Mouse (Mus musculus): ENCODE measurements at regions not wholly inside any gene's neighbourhood (a gene's known extent, or its start where the extent isn't known, plus 50 kb on each side); places are given as distances from the start of the nearest gene placed in this dataset.
A peak's percentile ranks its signal among the peaks of the same experiment; 100 is the strongest.
"Not testable (repeated sequence)": the region's sequence is repeated elsewhere in the genome, so short reads cannot be mapped to it uniquely, and the experiment has no call there.

DNA sequence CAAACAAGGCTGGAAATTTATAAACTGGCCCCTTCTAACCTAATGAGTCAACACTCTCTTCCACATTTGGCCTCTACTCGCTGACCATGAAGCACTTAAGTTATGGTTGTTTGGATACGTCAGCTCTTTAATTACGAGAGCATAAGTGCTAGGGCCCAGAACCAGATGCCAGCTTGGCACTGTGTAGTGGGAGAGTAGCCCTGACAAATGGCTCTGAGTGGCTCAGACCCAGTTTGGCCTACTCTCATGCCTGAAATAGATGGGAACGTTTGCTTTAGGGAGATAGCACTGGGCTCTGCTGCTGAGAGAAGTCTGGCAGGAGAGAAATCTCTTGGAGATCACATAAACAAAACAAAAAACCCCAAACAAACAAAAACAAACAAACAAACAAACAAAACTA lies 278.5 kb upstream of the Ubash3b start:
- no peak for DNase-seq (ENCODE audit: low spot score)

DNA sequence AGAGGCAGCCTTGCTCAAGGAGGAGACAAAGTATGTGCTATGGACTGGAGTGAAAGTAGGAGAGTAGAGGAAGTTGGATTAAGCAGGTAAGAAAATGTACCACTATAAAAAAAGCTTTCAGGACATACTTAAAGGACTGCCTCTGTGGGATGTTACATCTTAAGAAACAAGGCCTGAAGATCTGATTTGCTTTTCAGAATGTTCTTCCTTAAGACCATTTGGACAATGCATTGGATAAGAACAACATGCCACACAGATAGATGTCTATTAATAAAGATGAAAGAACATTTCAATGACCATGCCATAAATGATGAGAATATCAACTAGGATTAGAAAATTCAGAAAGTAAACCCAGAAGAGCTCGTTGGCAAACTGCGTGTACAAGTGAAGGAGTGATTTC lies 276.6 kb upstream of the Ubash3b start:
- no peak for DNase-seq (ENCODE audit: low spot score)

DNA sequence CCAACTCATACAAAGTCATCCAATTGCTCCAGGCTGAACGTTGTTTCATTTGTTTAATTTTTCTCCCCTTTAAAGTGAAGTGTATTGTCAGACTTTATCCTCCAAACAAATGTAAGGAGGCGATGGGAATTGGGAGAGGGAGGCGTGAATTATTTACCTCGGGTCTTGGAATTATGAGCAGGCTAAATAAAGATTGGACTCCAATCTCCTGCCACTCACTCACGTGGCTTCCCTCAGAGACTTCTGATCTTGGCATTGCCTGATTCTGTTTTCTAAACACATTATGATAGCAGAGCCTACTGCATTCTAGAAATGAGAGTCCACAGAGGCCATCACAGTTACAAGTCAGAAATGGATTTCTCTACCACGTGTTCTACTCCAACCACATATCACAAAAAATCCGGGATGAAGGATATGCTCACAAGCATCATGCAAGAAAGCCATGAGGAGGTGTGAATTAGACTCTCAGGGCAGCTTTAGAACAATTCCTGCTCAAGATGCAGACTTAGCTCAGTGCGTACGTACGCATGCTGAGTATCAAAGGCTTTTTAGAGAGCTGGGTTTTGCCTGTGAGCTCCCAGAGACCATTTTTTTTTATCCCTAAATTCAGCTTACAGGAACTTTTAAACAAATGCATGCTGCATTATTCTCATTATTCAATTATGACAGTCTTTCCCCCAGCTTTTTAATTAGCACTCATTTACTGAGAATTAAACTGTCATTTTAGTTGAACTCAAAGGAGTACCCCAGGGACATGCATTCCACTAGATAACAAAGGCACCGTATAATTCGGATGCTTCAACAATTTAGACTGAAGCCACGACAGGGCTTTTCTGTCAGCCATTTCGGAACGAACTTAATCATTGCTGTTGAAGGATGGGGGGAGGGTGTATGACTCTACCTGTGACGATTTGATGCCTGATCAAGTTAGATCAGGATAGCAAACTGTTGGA lies 269.2 kb upstream of the Ubash3b start:
- no peak for DNase-seq (ENCODE audit: low spot score)

DNA sequence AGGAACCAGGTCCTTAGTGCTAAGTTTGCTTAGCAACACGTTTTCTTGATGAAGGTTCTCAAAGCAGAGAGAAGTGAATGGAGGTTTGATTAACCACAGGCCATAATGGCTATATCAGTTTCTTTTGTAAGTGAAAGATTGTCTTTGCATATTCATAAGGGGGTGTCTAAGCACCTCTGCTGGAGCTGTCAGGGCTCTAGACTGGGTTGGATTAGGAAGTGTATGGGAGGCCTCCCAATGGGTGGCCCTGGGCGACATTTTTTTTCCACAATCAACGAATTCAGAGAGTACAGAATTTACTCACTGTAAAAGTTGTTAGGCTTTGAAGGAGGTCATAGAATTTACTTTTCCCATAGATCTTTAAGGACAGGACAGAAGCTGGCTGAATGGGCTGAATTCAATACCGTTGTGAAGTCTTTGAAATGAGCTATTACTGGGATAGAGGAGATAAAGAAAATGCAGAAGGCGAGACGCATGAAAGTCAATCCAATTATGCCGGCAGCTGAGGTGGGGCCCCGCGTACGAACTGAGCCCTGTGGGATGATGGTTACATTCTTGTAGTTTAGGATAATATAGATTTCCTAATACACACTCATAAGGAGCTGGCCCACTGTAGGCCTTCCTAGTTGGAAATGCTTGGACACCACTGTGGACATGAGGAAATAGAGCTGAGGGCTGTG lies 268.4 kb upstream of the Ubash3b start:
- no peak for DNase-seq (ENCODE audit: low spot score)

DNA sequence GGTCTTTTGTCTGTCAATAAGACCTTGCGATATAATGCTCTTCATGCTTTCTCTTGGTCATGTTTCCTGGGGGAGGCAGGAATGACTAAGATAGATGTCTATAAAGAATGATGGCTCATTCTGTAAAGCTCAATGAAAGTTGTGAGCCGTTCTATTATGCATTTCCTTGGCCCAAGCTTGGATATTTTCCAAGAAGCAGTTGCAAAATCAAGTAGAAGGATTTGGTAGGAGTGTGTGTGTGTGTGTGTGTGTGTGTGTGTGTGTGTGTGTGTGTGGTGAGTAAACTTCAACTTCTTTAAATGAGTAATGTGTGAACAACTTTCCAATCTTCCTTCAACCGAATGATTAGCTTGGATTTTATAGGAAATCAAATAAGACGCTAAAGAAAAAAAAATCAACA lies 267.7 kb upstream of the Ubash3b start:
- DNase-seq (ENCODE audit: low spot score): no peak

DNA sequence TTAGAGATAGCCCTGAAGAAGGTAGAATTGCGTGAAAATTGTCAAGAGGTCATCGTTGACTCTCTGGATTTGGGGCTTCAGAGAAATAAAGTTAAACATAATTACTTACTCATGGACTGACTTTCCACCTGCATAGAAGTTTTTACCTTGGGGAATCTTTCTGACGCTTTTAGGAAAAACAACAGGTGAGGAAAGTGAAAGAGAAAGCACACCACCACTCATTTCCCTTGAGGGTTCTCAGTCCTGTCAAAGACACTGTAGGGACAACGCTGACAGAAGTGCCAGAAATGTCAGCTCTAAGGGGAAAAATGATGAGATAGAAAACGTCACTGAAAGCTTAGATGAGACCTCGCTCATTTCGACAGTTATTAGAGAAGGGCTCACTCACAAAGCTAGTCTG lies 265.2 kb upstream of the Ubash3b start:
- no peak for DNase-seq (ENCODE audit: low spot score)

DNA sequence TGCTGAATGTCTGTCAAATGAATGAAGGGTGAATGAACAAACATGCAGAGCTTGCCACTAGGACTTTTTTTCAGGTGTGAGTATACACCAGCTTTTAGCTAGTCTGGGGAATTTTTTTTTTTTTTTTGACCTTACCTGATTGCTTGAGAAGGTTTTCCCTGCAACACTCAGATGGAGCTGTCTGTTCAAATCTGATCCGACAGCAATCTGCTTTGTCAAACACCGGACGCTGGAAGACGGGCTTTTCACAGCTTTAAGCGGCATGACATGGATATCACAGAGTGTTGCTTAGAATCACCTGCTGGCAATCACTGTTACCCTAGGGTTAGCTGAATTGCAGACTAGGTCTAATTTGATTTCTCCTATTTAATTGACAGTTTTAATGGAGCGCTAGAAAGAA lies 263.7 kb upstream of the Ubash3b start:
- DNase-seq (ENCODE audit: low spot score): no peak

DNA sequence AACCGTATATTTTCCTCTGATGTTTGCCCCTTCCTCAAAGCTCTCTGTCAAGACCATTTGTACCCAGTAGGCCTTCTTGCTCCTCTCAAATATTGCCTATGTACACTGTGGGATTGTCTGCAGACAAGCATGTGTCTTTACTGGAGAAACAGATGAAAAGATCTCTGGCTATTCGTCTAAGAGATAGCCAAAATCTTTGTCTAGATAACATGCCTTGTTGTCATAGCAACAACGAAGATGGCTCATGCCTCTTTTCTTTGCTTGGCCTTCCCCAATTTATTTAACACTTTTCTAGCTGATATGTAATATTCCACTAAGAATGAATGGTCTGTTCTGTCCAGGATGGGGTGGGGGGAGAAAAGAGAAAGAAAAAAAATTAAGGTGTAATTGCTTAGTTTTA lies 252.3 kb upstream of the Ubash3b start:
- DNase-seq (ENCODE audit: low spot score): no peak

DNA sequence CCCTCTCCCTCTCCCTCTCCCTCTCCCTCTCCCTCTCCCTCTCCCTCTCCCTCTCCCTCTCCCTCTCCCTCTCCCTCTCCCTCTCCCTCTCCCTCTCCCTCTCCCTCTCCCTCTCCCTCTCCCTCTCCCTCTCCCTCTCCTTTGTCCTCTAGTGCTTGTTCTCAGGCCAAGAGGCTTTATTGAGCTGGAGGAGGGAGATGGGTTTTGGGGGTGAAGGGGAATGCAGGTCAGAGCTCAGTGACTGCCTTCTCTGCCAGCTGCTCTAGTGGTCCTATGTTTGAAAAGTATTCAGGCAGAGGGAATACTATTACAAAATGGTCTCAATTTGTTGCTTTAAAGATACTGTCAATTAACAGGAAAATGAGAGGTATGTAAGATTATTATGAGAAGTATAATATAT lies 251.6 kb upstream of the Ubash3b start:
- not testable (repeated sequence) for DNase-seq (ENCODE audit: low spot score)

DNA sequence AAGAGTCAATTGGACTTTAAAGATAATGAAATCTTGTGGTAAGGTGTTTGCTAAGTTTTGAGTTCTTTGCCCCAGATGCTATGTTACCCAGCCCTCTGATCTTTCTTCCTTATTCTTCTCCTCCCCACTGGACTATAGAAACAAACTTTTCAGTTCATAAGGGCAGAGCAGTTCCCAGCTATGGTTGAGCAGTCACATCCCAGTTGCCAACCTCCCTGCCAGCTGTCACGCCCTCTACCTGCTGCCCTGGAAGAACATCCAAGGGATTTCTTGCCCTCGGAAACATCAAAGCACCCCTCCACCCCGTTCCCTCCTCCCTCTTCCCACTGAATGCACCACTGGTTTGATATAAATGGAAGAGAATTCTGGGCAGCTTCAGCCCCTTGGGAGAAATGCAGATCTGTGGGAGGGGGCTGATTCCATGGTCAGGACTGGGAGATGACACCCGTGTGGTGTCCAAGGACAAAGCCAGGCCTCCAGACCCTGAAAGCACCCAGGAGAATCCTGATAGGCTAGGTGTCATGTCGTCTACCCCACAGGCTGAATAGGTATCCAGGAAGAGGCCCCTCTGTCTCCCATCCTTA lies 250.8 kb upstream of the Ubash3b start:
- no peak for DNase-seq (ENCODE audit: low spot score)

DNA sequence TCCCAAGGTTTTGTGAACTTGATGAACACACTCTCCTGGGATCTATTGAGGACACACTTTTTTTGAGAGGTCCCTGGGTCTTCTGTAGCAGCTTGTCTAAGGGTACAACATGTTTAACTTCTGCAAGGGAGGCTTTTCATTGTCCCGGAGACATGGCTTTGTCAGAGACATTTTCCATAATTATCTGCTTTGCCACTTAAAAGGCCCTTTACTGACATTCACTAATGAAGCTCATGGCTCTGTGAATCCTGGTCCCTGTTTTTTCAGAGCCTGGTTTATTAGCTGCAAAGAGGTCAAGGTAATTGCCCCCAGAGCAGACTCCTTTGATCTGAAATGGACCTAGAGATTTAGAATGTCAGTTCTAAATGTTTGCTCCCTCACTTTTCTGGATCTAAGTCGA lies 246.8 kb upstream of the Ubash3b start:
- no peak for DNase-seq (ENCODE audit: low spot score)

DNA sequence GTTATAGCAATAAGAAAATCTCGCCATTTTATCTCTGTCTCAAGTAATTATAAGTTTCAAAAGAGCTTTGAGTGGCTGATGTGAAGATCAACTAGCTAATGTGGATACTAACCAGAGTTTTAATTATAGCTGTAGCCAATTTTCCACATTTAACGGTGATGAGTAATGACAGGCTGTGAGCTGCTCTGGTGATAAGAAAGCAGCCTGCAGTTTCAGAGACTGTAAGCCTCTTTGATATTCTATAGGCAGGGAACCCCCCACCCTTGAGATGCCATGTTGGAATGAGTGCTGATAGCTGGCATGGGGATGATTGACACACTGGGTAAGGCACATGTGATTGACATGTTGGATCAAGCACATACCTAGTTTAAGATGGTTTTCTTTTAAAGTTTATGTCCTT lies 245.6 kb upstream of the Ubash3b start:
- no peak for DNase-seq (ENCODE audit: low spot score)

DNA sequence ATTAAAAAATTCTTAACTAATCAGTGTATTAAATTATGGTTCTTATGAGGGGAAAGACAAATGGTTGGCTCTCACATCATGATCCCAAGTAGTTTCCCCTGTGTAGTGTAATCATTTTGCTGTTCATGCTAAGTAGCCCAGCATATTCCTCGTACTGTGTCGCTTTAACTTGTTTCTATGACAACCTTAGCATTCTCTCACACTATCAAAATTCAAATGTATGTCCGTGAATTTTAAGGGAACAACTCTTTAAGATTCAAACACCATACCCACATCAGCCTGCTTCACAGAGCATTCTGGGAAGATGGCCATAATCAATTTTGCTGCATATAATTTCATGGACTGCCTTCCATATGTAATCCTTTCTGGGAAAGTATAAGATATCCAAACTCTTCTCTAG lies 241.4 kb upstream of the Ubash3b start:
- DNase-seq (ENCODE audit: low spot score): no peak

DNA sequence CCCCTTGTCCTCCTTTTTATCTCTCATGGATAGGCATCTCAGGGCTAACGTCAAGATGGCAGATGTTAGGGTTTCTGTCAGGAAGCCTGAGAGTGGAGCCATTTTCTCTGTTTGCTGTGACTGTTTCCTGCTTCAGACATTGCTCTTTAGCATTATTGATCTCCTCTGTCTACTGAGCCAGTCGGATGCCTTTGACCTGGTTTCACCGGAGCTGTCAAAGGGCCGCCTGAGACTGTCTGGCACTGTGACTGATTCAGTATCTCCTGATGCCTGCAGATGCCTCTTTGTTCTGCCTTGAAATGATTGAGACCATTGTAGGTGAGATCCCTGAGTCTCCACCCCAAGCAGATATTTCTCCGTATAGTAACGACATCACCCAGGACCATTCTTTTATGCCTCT lies 239.5 kb upstream of the Ubash3b start:
- no peak for DNase-seq (ENCODE audit: low spot score)

DNA sequence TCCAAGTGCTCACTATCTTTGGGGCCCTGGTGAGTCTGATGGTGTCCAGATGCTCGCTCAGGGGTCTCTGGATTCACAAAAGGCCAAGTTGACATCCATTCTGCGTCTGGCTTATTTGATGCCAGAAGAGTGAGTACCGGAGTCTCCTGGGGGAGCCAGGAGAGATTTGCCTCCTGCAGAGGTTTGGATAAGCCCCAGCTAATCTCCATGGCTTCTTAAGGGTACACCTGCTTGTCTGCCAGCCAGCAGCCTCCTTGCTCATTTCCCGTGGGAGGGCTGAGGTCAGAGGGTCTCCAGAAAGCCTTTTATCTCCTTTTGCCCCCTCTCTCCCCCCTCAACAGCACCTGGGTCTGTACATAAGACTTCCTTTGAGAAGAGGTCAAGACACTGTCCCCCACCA lies 234.0 kb upstream of the Ubash3b start:
- DNase-seq (ENCODE audit: low spot score): no peak

DNA sequence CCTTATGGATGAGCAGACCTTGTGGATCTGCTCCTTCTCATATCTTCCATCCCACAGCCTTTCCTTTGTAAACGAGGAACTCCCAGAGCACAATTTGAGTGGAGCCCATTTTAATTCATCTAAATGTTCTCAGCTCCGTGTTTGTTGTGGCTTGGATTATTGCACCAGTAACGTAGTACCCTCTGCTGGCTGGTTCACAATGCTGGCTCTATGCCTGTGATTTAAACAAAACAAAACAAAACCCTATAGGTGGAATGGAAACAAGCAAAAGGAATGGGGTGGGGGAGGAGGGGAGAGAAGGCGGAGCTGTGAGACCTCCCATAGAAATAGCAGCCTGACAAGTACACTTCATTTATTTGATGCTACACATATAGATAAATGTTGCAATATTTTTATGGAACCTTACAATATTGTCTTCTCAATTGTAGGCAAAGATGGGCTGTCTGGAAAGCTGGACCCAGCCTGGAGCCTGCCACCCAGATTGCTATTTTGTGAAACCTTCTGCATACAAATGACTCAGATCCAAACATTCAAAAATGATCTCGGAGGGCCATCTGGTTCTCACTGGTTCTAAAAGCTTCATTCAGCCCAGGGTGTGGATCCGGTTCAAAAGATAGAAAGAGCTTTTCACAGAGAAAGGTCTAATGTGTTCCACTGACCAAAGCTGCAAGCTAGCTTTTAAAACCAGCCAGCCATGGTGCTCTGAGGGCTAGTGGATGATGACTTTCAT lies 230.3 kb upstream of the Ubash3b start:
- DNase-seq (ENCODE audit: low spot score): peak; percentile 39

DNA sequence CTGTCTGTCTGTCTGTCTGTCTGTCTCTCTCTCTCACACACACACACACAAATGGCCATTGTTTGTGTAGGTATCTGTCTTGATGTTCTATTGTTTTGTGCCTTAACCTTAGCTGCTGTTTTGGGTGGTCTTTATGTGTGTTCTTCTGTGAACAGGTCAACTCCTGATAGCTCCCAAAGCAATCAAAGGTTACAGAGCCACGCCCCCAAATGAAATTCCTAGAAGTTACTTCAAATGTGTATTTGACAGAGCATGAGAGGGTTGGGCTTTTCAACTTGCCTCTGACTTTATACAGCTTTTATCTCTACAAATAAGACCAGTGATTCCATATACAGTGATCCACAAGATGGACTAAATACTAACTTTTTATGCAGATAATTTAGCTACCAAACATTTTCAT lies 217.8 kb upstream of the Ubash3b start:
- DNase-seq (ENCODE audit: low spot score): no peak

DNA sequence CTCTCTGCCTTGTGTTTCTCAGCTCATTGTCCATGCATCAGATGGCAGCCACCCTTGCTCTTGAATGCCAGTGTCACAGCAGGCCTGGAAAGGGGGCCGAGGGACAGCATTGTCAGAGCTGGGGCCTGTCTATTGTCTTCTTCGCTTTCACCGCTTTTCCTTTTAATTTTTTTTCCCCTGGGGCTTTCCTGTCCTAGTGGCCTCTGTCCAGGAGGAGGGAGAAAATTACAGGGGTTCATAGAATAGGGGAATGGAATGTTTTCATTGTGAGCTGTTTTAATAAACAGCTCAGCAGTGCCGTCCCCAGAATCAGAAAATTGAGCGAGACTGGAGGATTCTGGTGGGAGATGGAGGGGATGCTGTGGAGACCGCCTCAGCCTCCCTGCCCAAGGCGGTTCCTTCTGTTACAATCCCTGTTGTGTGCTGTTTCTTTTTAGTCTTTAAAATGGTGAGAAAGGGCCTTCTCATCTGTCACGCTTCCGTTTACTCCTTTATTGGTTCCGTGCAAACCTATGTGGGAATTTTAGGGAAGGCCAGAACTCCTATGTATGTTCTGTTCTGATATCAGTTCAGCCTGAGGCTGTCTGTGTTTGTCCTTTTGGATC lies 217.2 kb upstream of the Ubash3b start:
- no peak for DNase-seq (ENCODE audit: low spot score)

DNA sequence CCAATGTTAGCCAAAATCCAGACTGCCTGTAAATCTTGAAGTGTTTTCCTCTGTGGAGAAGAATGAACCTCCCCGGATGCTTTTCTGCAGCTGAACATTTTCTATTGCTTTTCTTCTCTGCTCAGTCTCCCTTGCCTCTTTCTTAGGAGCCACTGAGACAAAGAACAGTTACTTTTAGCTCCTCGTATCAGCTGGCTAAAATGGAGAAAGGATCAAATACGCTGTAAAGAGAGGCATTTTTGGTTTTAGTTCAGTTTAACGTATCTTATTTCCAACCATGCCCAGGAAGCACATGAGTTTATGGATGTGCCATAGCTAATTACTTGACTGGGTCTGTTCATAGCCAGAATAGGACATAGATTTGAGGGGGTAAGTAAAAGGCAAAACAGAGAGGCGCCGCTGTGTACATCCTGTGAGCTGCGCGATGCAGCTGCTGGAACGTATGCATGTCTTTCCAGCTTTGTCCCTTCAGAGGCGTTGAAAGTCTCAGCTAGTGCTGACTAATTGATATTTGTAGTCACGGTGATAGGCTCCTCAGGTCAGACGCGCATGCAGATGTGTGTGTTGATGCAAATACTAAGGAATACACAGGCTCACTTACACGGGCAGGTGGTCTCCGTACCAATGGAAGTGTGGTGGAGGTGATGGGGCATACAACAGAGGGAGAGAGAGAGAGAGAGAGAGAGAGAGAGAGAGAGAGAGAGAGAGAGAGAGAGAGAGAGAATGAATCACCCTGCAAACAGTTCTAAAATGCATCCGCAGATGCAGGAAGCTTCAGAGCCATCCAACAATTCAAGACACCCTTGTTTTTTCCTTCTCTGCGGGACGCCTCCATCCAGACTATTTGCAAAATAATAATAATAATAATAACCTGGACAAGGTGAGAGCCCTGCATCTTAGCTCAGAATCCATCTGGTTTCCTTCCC lies 216.5 kb upstream of the Ubash3b start:
- DNase-seq (ENCODE audit: low spot score): no peak

DNA sequence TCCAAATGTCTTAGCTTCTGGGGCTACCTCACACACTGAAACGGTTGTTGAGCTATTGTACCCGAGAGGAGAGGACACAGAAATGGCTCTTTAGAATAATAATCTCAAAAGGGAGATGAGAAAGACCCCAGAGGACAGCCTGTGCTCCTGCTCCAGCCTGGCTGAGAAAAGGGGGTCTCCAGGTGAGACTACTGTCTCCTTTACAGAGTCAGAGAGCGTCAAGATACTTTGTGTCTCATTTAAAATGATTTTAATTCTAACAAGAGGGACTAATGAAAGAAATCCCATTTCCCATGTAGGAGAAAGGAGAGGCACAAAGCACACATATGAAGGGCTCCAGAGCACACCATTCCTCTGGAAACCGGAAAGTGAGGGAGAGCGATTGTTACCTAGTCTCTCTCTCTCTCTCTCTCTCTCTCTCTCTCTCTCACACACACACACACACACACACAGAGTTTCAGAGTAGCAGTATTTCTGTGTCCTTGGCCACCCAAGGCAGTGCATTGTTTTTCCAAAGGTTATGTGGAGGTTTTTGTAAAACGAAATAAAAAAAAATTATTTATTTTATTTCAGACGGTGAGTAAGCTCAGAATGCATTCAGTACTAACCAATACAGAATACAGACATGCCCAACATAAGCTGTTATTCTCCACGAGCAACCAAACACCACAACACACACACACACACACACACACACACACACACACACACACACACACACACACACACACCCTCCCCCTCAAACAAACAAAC lies 215.6 kb upstream of the Ubash3b start:
- no peak for DNase-seq (ENCODE audit: low spot score)

Measured in left cerebral cortex, adult 11 months (tissue).